Mouse (Mus musculus): ENCODE results near the gene Rmi1.
"Not testable (repeated sequence)": the region's sequence is repeated elsewhere in the genome, so short reads cannot be mapped to it uniquely, and the experiment has no call there.

DNA sequence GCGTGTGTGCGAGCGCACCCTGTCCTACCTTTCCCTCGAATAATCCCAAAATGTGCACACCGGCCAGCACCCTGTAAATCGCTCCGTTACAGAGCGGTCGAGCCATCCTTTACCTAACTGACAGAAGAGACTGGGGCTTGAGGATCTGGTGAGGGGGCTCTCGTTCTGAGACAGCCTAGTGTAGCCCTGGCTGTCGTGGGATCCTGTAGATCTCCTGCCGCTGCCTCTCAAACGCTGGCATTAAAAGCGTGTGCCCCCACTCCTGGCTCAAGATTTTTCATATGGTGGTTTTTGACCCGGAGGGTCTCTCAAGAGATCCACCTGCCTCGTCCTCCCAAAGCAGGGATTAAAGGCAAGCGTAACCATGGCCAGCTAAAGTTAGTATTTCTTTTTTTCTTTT lies 1.2 kb downstream of the Rmi1 start, which contains the start of gene Hnrnpk:
- TF ChIP-seq POLR2A (IDR thresholded peaks at IDR 0.05; ENCODE audit: insufficient read length, low read depth); E2F4 (IDR thresholded peaks at IDR 0.05; ENCODE audit: insufficient read depth); CEBPB (IDR thresholded peaks at IDR 0.05; ENCODE audit: insufficient read depth, poor library complexity, severe bottlenecking); POLR2AphosphoS2 (IDR thresholded peaks at IDR 0.05; ENCODE audit: insufficient read length, low read depth); USF1 (IDR thresholded peaks at IDR 0.05; ENCODE audit: low read depth); TCF12 (IDR thresholded peaks at IDR 0.05; ENCODE audit: insufficient read depth, poor library complexity, severe bottlenecking); MYOG (IDR thresholded peaks at IDR 0.05; ENCODE audit: control insufficient read depth in 1 of 3, insufficient read depth in 1 of 3, insufficient read length in 2 of 3, low read depth in 2 of 3); MYOD1 (IDR thresholded peaks at IDR 0.05; ENCODE audit: control insufficient read depth in 1 of 3, insufficient read length in 2 of 3, low read depth in 2 of 3); TCF3 (IDR thresholded peaks at IDR 0.05; ENCODE audit: insufficient read length, low read depth): not testable (repeated sequence)

Measured in myocyte (in vitro differentiated cells).